Mouse (Mus musculus) embryonic fibroblast, embryonic 13.5 days (primary cell): Measurements from ENCODE around the gene Muc20.

Source experiments
- CTCF ChIP-seq: IDR thresholded peaks from 2 replicates; pipeline ENCODE4 v1.5.1; 2011; ENCODE audit warnings: mild to moderate bottlenecking, control low read depth, low read length, moderate library complexity, borderline replicate concordance; ENCODE audit not compliant: insufficient read depth
- POLR2A ChIP-seq: IDR thresholded peaks from 2 replicates; pipeline ENCODE4 v1.6.1; 2011; ENCODE audit warnings: low read depth, mild to moderate bottlenecking, control low read depth, low read length, moderate library complexity

- TF ChIP-seq CTCF: no peak
- no peak for TF ChIP-seq POLR2A
Observed at GRCm38 (mm10) chr16:32790056-32790455, 7.2 kb downstream of the Muc20 start.
